Mouse (Mus musculus): ENCODE results near the gene Gabarap.

Gene Gabarap

GRCm38 (mm10) chr11:70021264-70022132 lies 30.6 kb downstream of the Gabarap start:
- peak; percentile 90 for DNase-seq (ENCODE audit: low read depth)

GRCm38 (mm10) chr11:70023481-70024150 lies 32.7 kb downstream of the Gabarap start:
- no peak for DNase-seq (ENCODE audit: low read depth)

- DNase-seq (ENCODE audit: low read depth), result no peak
These were observed 33.2 kb downstream of the Gabarap start for GRCm38 (mm10) chr11:70024151-70024514.

- no peak for DNase-seq (ENCODE audit: low read depth)
These were observed 35.7 kb downstream of the Gabarap start for GRCm38 (mm10) chr11:70026689-70027088.

- DNase-seq (ENCODE audit: low read depth), result no peak
These were observed 36.5 kb downstream of the Gabarap start for GRCm38 (mm10) chr11:70027397-70027796.

GRCm38 (mm10) chr11:70028401-70029129 lies 37.6 kb downstream of the Gabarap start:
- DNase-seq (ENCODE audit: low read depth), result peak; percentile 54

GRCm38 (mm10) chr11:70029130-70029801 lies 38.3 kb downstream of the Gabarap start:
- DNase-seq (ENCODE audit: low read depth), result peak; percentile 44

- no peak for DNase-seq (ENCODE audit: low read depth)
These were observed 39.0 kb downstream of the Gabarap start for GRCm38 (mm10) chr11:70029829-70030550.

- DNase-seq (ENCODE audit: low read depth), result no peak
These were observed 39.8 kb downstream of the Gabarap start for GRCm38 (mm10) chr11:70030651-70031320.

GRCm38 (mm10) chr11:70031321-70031670 lies 40.4 kb downstream of the Gabarap start:
- DNase-seq (ENCODE audit: low read depth), result no peak

- no peak for DNase-seq (ENCODE audit: low read depth)
These were observed 47.2 kb downstream of the Gabarap start for GRCm38 (mm10) chr11:70038174-70038573.

GRCm38 (mm10) chr11:70039631-70040030 lies 48.7 kb downstream of the Gabarap start:
- DNase-seq (ENCODE audit: low read depth), result no peak

- DNase-seq (ENCODE audit: low read depth), result no peak
These were observed 49.2 kb downstream of the Gabarap start for GRCm38 (mm10) chr11:70040184-70040583.

GRCm38 (mm10) chr11:70042309-70043085 lies 51.6 kb downstream of the Gabarap start:
- no peak for DNase-seq (ENCODE audit: low read depth)

- no peak for DNase-seq (ENCODE audit: low read depth)
These were observed 52.7 kb downstream of the Gabarap start for GRCm38 (mm10) chr11:70043665-70044064.

Measured in fibroblast of lung, adult 2 months (primary cell).